ENCODE assay signal across 8 mouse cellular contexts in the genomic region with DNA sequence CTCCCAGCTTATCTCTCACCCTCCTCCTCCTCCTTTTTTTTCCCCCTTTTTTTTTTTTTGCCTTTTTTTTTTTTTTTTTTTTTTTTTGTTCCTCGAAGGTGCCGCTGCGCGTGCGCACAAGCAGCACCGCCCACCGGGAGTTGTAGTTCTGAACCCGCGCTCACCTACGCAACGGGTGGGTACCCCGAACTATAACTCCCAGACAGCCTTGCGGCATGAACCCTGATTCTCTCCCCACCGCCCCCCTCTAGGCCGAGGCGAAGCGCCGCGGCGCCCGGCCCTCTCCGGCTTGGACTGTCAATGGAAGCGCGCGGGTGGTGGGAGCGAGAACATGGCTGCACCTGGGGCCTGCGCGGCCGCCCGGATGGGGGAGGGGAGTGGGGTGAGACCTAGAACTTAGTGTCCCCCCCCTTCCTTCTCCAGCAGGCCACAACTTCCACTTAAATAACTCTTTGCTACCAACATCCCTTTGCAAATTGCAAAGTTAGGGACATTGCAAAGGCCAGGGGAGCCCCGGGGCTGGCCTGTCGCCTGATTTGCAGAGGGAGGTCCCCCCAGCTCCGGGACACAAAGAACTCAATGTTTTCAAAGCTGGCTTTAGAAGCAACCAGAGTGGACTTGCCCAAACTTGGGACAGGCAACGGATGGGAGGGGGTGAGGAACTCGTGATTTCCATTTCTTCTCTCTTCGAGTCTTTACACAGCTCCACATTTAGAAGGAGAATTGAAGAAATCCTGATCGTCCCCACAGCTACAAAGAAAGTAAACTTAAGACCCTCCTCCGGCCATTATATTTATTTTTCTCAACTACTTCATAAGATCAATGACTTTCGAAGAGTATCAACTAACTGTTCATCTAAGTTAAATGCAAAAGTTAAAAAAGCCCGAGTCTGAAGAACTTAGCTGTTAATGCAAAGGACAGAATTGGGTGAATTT. TPM values are rescaled to one million over a fixed set of nuclear protein-coding genes. Genes with fewer than 3 reads are reported as not detected.
A peak's percentile ranks its signal among the peaks of the same experiment; 100 is the strongest.
DNase-seq lines count a peak whose midpoint lies in the region; ATAC-seq and TF ChIP-seq lines count a peak whose summit lies in the region.

Gene Gtf2i (minus strand): TSS at position 73 of the 935 bp plus-strand sequence.

- peak within 1 kb of the TSS; percentile 99 for H3K9ac ChIP-seq in embryonic facial prominence, embryonic 13.5 days
- peak within 1 kb of the TSS; percentile 98 for H3K9ac ChIP-seq in limb, embryonic 12.5 days (replicated peaks)
- H3K9ac ChIP-seq in midbrain, embryonic 15.5 days, result peak within 1 kb of the TSS; percentile 94

- H3K27me3 ChIP-seq in embryonic facial prominence, embryonic 13.5 days, result no peaks in the 10 kb centered on the region
- no peaks in the 10 kb centered on the region for H3K27me3 ChIP-seq in kidney, adult 2 months (replicated peaks; ENCODE audit: control insufficient read depth, insufficient read depth, low read length)
- no peaks in the 10 kb centered on the region for H3K27me3 ChIP-seq in limb, embryonic 12.5 days
- H3K27me3 ChIP-seq in midbrain, embryonic 15.5 days (replicated peaks), result no peaks in the 10 kb centered on the region
- no peaks in the 10 kb centered on the region for H3K27me3 ChIP-seq in spleen, adult 2 months (ENCODE audit: control insufficient read depth, insufficient read depth, low read length)

- DNase-seq in 3134 (ENCODE audit: extremely low read depth, insufficient read length, low spot score), result peak; percentile 98
- peak; percentile 96 for DNase-seq in adrenal gland, postnatal 36 days
- DNase-seq in heart, adult 18-20 months, result peak; percentile 94 to 98
- DNase-seq in kidney, adult 2 months, result peak; percentile 98
- peak; percentile 87 to 91 for DNase-seq in spleen, adult 2 months (ENCODE audit: low read depth in 1 of 2, low spot score in 2 of 2)

- peak within 1 kb of the TSS; percentile 78 for H3K4me2 ChIP-seq in embryonic facial prominence, embryonic 13.5 days
- H3K4me2 ChIP-seq in limb, embryonic 12.5 days, result peak within 1 kb of the TSS; percentile 71
- H3K4me2 ChIP-seq in midbrain, embryonic 15.5 days, result peak within 1 kb of the TSS; percentile 62

- peak; percentile 92 for ATAC-seq in embryonic facial prominence, embryonic 13.5 days (ENCODE audit: insufficient number of reproducible peaks, insufficient read depth, low FRiP score, low TSS enrichment, low read depth)
- ATAC-seq in limb, embryonic 12.5 days (ENCODE audit: insufficient number of reproducible peaks, insufficient read depth, low FRiP score, low TSS enrichment, low read depth), result peak; percentile 92
- peak; percentile 93 for ATAC-seq in midbrain, embryonic 15.5 days (replicated peaks)

- peaks cover 40% of the 10 kb centered on the region for H3K4me1 ChIP-seq in embryonic facial prominence, embryonic 13.5 days
- H3K4me1 ChIP-seq in kidney, adult 2 months (ENCODE audit: control insufficient read depth, insufficient read depth, low read length), result peaks cover 18% of the 10 kb centered on the region
- H3K4me1 ChIP-seq in limb, embryonic 12.5 days (replicated peaks), result peaks cover 31% of the 10 kb centered on the region
- H3K4me1 ChIP-seq in midbrain, embryonic 15.5 days, result peaks cover 40% of the 10 kb centered on the region
- H3K4me1 ChIP-seq in spleen, adult 2 months (ENCODE audit: control insufficient read depth, insufficient read depth, insufficient read length), result peaks cover 4% of the 10 kb centered on the region

- TF ChIP-seq POLR2A in kidney, adult 2 months (IDR thresholded peaks at IDR 0.05; ENCODE audit: low read depth, low read length), result peak; percentile 73
- TF ChIP-seq POLR2A in spleen, adult 2 months (IDR thresholded peaks at IDR 0.05; ENCODE audit: low read depth, low read length), result no peak; the same call in 1 of the 2 replicates

- H3K36me3 ChIP-seq in embryonic facial prominence, embryonic 13.5 days, result peaks cover 9% of the 10 kb centered on the region
- H3K36me3 ChIP-seq in kidney, adult 2 months (ENCODE audit: control insufficient read depth, insufficient read depth, low read length), result no peaks in the 10 kb centered on the region; the same call in 1 of the 2 replicates
- H3K36me3 ChIP-seq in limb, embryonic 12.5 days, result peaks cover 18% of the 10 kb centered on the region
- H3K36me3 ChIP-seq in midbrain, embryonic 15.5 days (replicated peaks), result no peaks in the 10 kb centered on the region; the same call in 1 of the 2 replicates
- no peaks in the 10 kb centered on the region for H3K36me3 ChIP-seq in spleen, adult 2 months (ENCODE audit: control insufficient read depth, insufficient read depth, low read length)

- peak within 1 kb of the TSS; percentile 100 for H3K27ac ChIP-seq in embryonic facial prominence, embryonic 13.5 days
- peak within 1 kb of the TSS; percentile 100 for H3K27ac ChIP-seq in kidney, adult 2 months (ENCODE audit: insufficient read depth, low read depth, low read length)
- peak within 1 kb of the TSS; percentile 100 for H3K27ac ChIP-seq in limb, embryonic 12.5 days
- H3K27ac ChIP-seq in midbrain, embryonic 15.5 days, result peak within 1 kb of the TSS; percentile 99
- H3K27ac ChIP-seq in spleen, adult 2 months (ENCODE audit: insufficient read depth, low read length), result peak within 1 kb of the TSS; percentile 96

- WGBS in embryonic facial prominence, embryonic 13.5 days, result under 1% methylated on average over 40 of the region's 40 CpGs
- WGBS in kidney, adult 2 months, result under 1% methylated on average over 40 of the region's 40 CpGs
- under 1% methylated on average over 40 of the region's 40 CpGs for WGBS in limb, embryonic 12.5 days
- under 1% methylated on average over 40 of the region's 40 CpGs for WGBS in midbrain, embryonic 15.5 days
- WGBS in spleen, adult 2 months, result under 1% methylated on average over 40 of the region's 40 CpGs

- H3K9me3 ChIP-seq in embryonic facial prominence, embryonic 13.5 days, result no peaks in the 10 kb centered on the region
- H3K9me3 ChIP-seq in limb, embryonic 12.5 days, result no peaks in the 10 kb centered on the region
- no peaks in the 10 kb centered on the region for H3K9me3 ChIP-seq in midbrain, embryonic 15.5 days

- peak within 1 kb of the TSS; percentile 82 for H3K4me3 ChIP-seq in embryonic facial prominence, embryonic 13.5 days
- H3K4me3 ChIP-seq in kidney, adult 2 months (ENCODE audit: insufficient read depth, low read depth, low read length), result peak within 1 kb of the TSS; percentile 92
- H3K4me3 ChIP-seq in limb, embryonic 12.5 days (replicated peaks), result peak within 1 kb of the TSS; percentile 81
- H3K4me3 ChIP-seq in midbrain, embryonic 15.5 days, result peak within 1 kb of the TSS; percentile 82
- H3K4me3 ChIP-seq in spleen, adult 2 months (ENCODE audit: extremely low read depth, insufficient read depth, insufficient read length), result peak within 1 kb of the TSS; percentile 97

- TF ChIP-seq CTCF in kidney, adult 2 months (conservative IDR thresholded peaks at IDR 0.05; ENCODE audit: insufficient read depth, insufficient read length, low read depth, low read length), result no peak
- TF ChIP-seq CTCF in spleen, adult 2 months (IDR thresholded peaks at IDR 0.05; ENCODE audit: extremely low read depth, insufficient read depth, insufficient read length, insufficient replicate concordance), result no peak

RNA-seq across cellular contexts. Expression of gene Gtf2i, which starts in this region (rescaled TPM):
- total RNA-seq in adrenal gland, postnatal 36 days (2021), result 100 to 1,000 TPM; 230 to 239 TPM
- 225 and 236 TPM in 2 replicates for polyA plus RNA-seq in embryonic facial prominence, embryonic 13.5 days (2015; fragmentation: Nextera tagmentation; extraction: Ambion mirVana)
- 100 to 1,000 TPM; 188 to 197 TPM for total RNA-seq in heart, adult 18-20 months (2021)
- 86.4 and 103 TPM in 2 replicates for polyA plus RNA-seq in kidney, adult 2 months (2012; rRNA removed)
- polyA plus RNA-seq in limb, embryonic 12.5 days (2016; fragmentation: Nextera tagmentation; extraction: Ambion mirVana), result 235 and 236 TPM in 2 replicates
- polyA plus RNA-seq in midbrain, embryonic 15.5 days (2015; fragmentation: Nextera tagmentation; extraction: Ambion mirVana), result 142 and 149 TPM in 2 replicates
- polyA plus RNA-seq in spleen, adult 2 months (2012; rRNA removed), result 44.7 and 48.2 TPM in 2 replicates

Comparison
In these comparisons a context has a peak if more than half of its experiments do, and no peak if none do; other contexts are left out.
1. Peak in every context shown above with its lines: DNase-seq, ATAC-seq, H3K4me3 ChIP-seq and H3K27ac ChIP-seq.